Mouse (Mus musculus): ENCODE results near the gene Plpp3.

The Plpp3 gene

GRCm38 (mm10) chr4:105221256-105221840 is 64.2 kb downstream of the Plpp3 start:
- DNase-seq, result no peak

GRCm38 (mm10) chr4:105223101-105223924 is 66.2 kb downstream of the Plpp3 start:
- DNase-seq, result no peak

DNA sequence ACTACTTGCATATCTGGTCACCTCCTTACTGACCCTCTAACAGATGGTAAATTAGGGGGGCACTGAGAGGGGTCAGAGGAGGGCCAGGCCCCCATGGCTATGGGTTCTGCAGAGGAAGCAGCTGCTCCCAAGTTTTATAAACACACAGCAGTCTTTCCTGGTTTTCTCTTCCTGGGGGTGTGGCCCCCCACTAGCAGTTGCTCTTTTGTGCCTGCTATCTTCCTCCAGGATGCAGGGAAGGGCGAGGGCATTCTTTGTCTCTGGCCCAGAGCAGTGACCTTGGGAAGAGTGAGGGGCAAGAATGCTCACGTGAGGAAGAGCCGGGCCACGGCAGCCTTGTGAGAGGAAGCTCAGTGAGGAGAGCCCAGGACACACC is 66.8 kb downstream of the Plpp3 start:
- DNase-seq, result no peak

- no peak for DNase-seq
Measured at GRCm38 (mm10) chr4:105225512-105225911, 68.4 kb downstream of the Plpp3 start.

DNA sequence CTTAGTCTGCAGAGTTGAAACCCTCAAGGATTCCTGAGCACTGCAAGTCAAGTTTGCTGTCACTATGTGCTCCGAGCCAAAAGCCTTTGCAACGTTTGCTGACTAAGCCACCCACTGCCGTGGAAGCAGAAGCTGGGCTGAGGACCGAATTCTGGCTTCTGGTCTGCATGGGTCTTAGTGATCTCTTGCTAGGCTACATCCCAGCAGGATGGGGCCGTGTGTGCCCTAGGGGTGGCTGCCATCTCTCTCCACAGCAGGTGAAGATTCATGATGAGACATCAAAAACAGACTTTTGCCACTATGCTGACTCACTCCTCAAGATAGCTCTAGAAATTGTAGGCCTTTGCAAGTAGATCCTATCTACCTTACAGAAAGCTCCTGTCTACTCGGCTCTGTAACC is 69.2 kb downstream of the Plpp3 start:
- DNase-seq, result no peak

GRCm38 (mm10) chr4:105230127-105230526 is 73.0 kb downstream of the Plpp3 start:
- no peak for DNase-seq

GRCm38 (mm10) chr4:105240233-105240632 is 83.1 kb downstream of the Plpp3 start:
- DNase-seq, result no peak

DNA sequence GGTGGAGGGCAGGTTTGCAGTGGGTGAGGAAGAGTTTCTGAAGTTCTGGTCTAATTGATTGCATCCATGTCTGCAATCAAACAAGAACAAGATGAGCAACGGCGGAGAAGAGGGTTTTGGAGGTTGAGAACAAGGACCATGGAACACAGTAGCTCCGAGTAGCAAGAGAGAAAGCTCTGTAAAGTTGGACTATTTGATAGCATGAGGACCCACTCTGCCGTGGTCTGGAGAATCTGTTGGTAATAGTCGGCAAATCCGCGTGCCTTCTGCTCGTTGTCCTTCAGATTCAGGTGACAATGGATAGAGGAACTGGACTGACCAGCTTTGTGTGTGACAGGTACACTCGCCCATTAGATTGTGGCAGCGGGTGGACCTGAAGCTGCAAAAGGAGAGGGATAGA is 87.8 kb downstream of the Plpp3 start:
- no peak for DNase-seq

GRCm38 (mm10) chr4:105245479-105245944 is 88.4 kb downstream of the Plpp3 start:
- DNase-seq, result peak; percentile 14

GRCm38 (mm10) chr4:105246331-105246730 is 89.2 kb downstream of the Plpp3 start:
- no peak for DNase-seq

DNA sequence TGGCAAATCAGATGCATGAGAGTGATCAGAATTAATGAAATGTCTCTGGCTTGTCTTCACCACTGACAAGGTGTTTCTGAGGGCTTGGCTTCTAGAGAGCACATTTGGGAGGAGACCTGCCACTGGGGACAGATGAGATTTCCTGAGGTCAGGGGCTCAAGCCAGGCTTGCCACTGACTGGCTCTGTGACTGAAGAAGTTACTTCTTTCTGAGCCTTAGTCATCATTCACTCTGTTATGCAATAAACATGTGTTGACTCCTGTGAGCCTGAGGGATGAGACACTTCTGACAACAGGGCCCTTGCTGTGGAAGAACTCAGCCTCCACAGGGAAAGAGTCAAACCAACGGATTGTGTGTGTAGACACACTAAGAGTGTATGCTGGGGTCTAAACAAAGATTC is 91.0 kb downstream of the Plpp3 start:
- DNase-seq, result no peak

GRCm38 (mm10) chr4:105249283-105249682 is 92.1 kb downstream of the Plpp3 start:
- DNase-seq, result no peak

- no peak for DNase-seq
Measured at GRCm38 (mm10) chr4:105250946-105251345, 93.8 kb downstream of the Plpp3 start.

GRCm38 (mm10) chr4:105252044-105252443 is 94.9 kb downstream of the Plpp3 start:
- no peak for DNase-seq

DNA sequence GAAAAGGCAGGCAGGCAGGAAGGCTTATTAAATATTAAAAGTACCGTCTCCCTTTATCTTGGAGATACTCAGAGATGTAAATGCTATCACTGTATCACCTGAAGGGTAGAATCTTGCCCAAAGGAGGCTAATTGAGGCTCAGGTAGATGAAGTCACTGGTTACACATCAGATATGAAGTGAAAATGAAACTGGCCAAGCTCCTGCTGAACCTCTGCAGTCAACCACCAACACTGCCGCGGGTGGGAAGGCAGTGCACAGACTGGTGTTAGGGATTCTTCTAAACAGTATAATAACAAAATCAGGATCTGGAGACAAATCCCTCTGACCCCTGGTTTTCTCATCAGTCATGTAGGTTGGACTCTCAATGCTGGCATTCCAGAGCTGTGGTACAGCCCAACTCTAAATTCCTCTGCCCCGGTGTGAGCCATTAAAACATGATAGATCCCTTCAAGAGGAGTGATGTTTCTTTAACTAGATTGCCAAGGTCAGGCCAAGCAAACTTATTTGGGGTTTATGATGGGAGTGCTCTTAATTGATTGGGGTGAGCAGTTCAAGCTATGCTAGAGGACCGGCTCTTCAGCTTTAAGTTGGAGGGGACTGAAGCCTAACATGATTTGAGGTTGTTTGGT is 95.5 kb downstream of the Plpp3 start:
- no peak for DNase-seq

DNA sequence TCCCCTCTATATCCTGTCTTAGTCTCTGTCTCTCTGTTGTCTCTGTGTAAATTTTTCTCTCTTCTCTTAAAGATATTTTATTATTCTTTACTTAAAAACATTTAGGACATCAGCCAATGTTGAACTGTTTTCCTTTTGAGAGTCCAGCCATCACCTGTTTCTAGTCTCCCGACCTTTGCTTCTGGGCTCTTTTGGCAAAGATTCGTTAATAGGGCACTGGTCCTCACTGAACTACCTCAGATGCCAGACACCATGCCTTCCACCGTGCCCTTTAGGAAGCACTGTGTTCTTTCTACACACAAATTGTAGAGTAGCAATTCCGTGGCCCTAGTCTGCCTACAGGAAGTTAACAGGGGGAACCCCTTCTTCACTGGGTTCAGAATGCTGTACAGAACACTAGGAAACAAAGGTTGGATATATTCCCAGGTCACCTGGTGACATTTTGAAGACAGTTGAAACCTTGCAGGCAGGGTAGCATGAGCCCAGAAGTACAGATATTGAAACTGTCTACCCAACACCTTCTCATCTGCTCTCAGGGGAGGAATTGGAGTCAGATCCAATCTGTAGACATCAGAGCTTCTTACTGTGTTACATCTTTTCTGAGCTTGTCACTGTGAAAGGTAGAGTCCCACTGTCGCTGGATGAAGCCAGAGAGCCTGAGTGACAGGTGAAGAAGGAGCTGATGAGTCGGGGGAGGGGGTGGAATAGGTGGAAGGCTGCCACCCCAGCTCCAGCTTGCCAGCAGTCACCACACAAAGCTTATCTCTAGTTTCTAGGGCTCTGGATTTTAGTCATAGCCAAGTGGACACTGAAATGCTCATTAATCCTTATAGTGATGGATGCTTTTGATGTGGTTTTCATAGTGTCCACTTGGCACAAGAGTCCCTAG is 96.5 kb downstream of the Plpp3 start:
- no peak for DNase-seq

- DNase-seq, result no peak
Measured at GRCm38 (mm10) chr4:105254365-105254764, 97.2 kb downstream of the Plpp3 start.

GRCm38 (mm10) chr4:105255185-105255584 is 98.0 kb downstream of the Plpp3 start:
- no peak for DNase-seq

GRCm38 (mm10) chr4:105257667-105258560 is 100.8 kb downstream of the Plpp3 start:
- no peak for DNase-seq

GRCm38 (mm10) chr4:105260385-105260784 is 103.2 kb downstream of the Plpp3 start:
- DNase-seq, result no peak

- no peak for DNase-seq
Measured at GRCm38 (mm10) chr4:105260893-105261769, 104.0 kb downstream of the Plpp3 start.
